Mouse (Mus musculus) urinary bladder, postnatal 14 days (tissue): ENCODE measurements around the gene Gm17349.
A peak's percentile ranks its signal among the peaks of the same experiment; 100 is the strongest.
"Not testable (repeated sequence)": the region's sequence is repeated elsewhere in the genome, so short reads cannot be mapped to it uniquely, and the experiment has no call there.

ENCODE experiments used
- DNase-seq: peaks from one replicate; pipeline ENCODE4 v3.0.0; 2021; ENCODE audit warnings: low spot score

Gm17349 gene

DNA sequence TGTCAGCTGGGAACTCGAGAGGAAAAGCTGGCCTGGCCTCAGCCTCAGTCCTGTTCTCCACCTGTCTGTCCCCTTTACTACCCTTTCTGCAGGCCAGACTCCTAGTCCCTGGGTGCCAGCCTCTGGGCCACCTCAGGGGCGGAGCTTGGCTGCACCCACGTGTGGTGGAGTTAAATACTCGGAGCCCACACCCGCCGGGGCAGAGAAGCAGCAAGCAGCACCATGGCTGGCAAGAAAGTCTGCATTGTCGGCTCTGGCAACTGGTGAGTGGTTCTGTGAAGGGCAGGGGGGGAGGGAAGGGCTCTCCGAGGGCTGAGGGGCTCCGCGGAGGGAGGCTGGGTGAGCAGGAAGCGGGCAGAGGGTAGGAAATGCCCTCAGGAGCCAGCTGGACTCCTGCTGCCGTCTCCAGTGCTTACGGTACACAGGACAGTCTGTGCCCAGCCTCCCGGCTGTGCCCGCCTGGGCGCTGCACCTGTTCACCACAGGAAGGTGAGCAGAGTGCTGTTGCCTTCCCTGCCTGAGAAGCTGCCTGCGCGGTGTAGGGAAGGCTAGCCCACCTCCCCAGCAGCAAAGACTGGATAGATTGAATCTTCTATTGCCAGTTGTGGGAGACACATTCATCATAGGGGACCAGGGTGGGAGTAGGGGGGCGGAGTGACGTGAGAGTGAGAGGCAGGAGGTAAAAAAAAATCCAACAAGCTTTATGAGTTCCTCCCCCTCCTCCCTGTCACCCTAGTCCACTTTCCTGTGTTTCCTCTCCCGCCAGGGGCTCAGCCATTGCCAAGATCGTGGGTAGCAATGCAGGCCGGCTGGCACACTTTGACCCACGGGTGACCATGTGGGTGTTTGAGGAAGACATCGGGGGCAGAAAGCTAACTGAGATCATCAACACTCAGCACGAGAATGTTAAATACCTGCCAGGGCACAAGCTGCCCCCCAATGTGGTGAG, 12.4 kb upstream of the Gm17349 start, which contains the start of gene Gpd1:
Gpd1 (plus strand) TSS at position 130 of the 949 bp plus-strand sequence.
- DNase-seq: peak; percentile 45

- no peak for DNase-seq
These were observed 11.5 kb upstream of the Gm17349 start for GRCm38 (mm10) chr15:99716814-99717213.

GRCm38 (mm10) chr15:99715982-99716746, 10.9 kb upstream of the Gm17349 start:
- no peak for DNase-seq

DNA sequence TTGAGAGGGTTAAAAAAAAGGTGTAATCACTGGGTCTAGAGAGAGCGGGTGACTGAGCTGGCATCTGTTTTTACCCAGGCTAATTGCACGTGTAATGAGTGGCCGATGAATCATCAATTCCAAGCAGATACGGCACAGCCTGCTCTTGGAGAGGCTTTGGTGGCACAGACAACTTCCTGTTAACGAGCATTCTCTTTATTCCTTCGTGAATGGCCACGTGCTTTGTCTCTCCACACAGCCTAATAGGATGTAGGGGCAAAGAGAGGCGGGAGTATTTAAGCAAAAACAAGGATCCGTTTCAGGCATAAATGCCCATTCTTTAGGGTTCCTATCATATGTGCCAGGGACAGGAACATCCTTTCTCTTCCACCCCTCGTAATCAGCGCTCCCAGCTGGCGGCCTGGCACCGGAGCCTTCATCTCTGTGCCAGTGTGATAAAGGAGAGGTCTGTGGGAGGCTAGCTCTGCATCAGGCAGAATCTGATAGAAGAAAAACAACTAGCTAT, 10.1 kb upstream of the Gm17349 start:
- DNase-seq: no peak

DNA sequence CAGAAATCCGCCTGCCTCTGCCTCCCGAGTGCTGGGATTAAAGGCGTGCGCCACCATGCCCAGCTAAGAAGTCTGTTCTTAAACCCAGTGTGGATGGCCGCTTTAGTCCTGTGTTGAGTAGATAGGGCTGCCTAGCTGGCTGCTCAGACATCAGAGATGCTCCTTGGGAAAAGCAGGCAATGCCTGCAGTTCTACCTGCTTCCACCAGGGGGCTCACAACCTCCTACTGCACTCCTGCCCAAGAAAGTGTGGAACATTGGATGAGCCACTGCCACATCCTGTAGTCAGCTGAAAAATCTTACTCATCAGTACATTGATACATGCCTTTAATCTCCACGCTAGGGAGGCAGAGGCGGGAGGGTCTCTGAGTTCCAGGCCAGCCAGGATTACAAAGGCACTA, 9.6 kb upstream of the Gm17349 start:
- DNase-seq: peak; percentile 75

- no peak for DNase-seq
These were observed 8.9 kb upstream of the Gm17349 start for GRCm38 (mm10) chr15:99714206-99714605.

DNA sequence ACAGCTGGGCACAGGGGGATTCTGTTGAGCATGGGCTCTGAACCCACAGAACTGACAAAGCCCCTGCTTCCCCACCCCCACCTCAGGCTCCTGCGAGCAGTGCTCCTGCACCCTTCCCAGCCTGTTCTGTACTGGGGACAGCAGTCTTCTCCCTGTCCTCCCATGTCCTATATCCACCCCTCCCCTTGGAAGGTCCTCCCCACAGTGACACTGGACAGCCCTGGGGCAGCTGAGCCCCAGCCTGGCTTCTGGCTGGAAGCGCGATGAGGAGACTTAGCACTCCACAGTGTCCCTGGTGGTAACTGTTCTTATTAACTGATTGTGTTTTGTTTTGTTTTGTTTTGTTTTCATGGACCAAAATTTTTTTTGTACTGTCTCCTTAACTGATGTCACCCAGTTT, 8.3 kb upstream of the Gm17349 start:
- no peak for DNase-seq

GRCm38 (mm10) chr15:99712666-99713559, 7.6 kb upstream of the Gm17349 start:
- DNase-seq: no peak

DNA sequence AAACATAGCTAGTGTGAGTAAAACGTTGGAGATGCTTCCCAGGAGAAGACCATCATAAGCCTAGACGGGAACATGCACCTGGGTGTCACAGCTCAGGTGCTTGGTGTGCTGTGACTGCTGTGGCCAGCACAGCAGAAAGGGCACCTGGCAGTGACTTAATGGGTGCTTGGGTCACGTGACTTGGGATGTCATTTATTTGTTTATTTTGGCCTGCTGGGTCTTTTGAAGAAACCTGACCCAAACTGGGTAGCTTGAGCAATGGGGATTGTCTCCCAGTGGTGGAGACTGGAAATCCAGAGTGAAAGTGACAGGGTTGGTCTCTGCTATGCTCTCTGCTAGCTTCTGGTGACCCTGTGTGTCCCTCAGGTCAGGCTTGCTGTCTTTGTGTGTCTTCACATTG, 6.2 kb upstream of the Gm17349 start:
- no peak for DNase-seq

- no peak for DNase-seq
These were observed 5.2 kb upstream of the Gm17349 start for GRCm38 (mm10) chr15:99710221-99711190.

GRCm38 (mm10) chr15:99708176-99708575, 2.9 kb upstream of the Gm17349 start:
- no peak for DNase-seq

DNA sequence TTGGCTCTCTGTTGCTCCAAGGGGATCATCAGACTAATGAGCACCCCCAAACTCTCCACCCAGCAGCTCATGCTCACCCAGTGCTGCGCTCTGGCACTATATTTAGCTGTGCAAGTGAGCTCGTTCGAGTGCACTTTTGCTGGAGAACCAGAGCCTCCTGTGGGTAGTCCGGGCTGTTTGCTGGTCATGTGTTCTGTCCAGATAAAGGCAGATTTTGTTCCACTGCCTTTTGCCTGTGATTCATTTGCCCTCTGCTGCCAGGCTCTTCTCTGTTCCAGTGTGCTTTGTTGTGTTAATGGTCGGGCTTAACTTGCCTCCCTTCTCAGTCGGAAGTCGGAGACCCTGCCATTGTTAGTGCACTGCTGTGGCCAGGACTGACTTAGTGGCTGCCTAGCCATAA, 409 bp downstream of the Gm17349 start:
- no peak for DNase-seq

GRCm38 (mm10) chr15:99704041-99704681, 1.1 kb downstream of the Gm17349 start:
- DNase-seq: no peak

GRCm38 (mm10) chr15:99703676-99704040, 1.6 kb downstream of the Gm17349 start:
- no peak for DNase-seq

GRCm38 (mm10) chr15:99703104-99703503, 2.2 kb downstream of the Gm17349 start:
- no peak for DNase-seq

- peak; percentile 94 for DNase-seq
These were observed 3.0 kb downstream of the Gm17349 start, which contains the start of gene Smarcd1 for GRCm38 (mm10) chr15:99701999-99702900. Gene Smarcd1 (plus strand): TSS chr15:99702129.

- DNase-seq: not testable (repeated sequence)
These were observed 3.7 kb downstream of the Gm17349 start for GRCm38 (mm10) chr15:99701640-99701998.

DNA sequence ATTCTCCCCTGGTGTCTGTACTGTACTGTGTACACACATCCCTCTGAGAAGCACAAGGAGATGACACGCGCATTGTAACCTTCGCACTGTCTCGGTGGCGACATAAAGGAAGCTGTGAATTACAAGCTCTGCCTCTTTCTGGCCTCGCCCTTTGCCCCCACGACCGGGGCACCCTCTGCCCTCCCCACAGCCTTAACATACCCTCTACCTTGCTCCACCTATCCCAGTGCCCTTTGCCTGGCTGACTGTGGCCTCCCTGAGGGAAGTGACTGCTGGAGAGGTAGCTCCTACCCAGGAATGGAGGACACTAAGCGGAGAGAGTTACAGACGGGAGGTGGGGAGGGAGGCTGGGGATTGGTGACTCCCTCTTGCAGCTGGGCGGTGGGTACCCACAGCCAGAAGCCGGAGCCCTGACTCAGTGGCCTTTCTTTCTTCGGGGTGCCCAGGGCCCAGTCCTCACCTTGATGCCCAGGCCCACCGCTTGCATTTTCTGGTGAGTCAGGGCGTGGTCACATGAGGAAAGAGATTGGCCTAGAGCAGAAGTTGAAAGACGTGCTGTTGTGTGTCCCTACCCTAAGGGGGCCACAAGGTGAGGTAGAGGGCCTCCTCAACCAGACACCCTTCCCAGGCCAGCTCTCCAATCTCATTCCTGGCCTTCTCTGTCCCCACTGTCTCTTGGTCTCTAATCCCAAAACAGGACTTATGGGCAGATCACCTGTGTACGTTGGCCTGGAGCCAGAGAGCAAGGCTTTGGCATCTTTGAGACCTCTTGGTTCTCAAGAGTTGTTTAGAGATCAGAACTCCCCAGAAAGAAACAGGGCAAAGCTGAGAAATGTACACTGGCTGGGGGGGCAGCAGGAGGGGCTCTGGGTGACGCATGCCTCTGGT, 4.8 kb downstream of the Gm17349 start:
- DNase-seq: no peak
